Mouse (Mus musculus): ENCODE measurements around the gene Rras2.

DNA sequence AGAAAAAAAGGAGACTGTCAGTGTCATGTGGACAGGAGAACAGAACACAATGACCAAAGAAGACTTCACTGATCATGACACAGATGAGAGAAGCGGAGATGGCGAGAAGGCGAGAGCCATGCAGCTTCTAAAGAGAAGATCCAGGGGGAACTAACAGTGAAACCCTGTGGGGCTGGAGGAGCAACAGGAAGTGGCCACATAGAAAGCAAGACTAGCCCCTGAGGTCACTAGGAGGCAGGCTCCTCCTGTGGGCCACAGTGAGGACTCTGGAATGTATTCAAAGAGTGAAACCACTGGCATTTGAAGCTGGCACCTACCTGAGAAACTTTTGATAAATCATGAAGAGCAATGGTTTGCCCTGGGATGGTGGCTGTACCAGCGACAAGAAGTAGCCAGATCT, 38.2 kb downstream of the Rras2 start:
- TF ChIP-seq CTCF (IDR thresholded peaks at IDR 0.05; ENCODE audit: borderline replicate concordance, insufficient read depth, low read length) (no peak), POLR2A (IDR thresholded peaks at IDR 0.05; ENCODE audit: low read depth, low read length) (no peak)

Measured in embryonic fibroblast, embryonic 13.5 days (primary cell).